Mouse (Mus musculus) layer of hippocampus, adult 18-20 months (tissue): ENCODE results near the gene Col4a2. TPM values are rescaled to one million over a fixed set of nuclear protein-coding genes. Genes with fewer than 3 reads are reported as not detected.

Source experiments
- DNase-seq, 2 experiments: peaks; one replicate each; pipeline ENCODE4 v3.0.0; 2022; ENCODE audit warnings: low spot score in 2 of 2
- total RNA-seq, 2 experiments: library from RNA; stranded (reverse); gene quantifications; 2 replicates each; pipeline ENCODE4 v1.2.3; 2021

Col4a2 gene
- total RNA-seq, 2 experiments from 2014 or later, result 39.6 to 42.9 TPM

- no peak for DNase-seq
Observed at GRCm38 (mm10) chr8:11323681-11324080, 11.1 kb downstream of the Col4a2 start.

- DNase-seq, result no peak
Observed at GRCm38 (mm10) chr8:11324801-11325395, 12.3 kb downstream of the Col4a2 start.

GRCm38 (mm10) chr8:11327298-11327697, 14.7 kb downstream of the Col4a2 start:
- no peak for DNase-seq

- DNase-seq, result no peak
Observed at GRCm38 (mm10) chr8:11327722-11328417, 15.3 kb downstream of the Col4a2 start.

GRCm38 (mm10) chr8:11331561-11331960, 19.0 kb downstream of the Col4a2 start:
- no peak for DNase-seq

GRCm38 (mm10) chr8:11333746-11334145, 21.1 kb downstream of the Col4a2 start:
- DNase-seq, result no peak

- no peak for DNase-seq
Observed at GRCm38 (mm10) chr8:11334493-11334892, 21.9 kb downstream of the Col4a2 start.

- no peak for DNase-seq
Observed at GRCm38 (mm10) chr8:11335238-11335637, 22.6 kb downstream of the Col4a2 start.

- no peak for DNase-seq
Observed at GRCm38 (mm10) chr8:11336346-11336745, 23.7 kb downstream of the Col4a2 start.

- no peak for DNase-seq
Observed at GRCm38 (mm10) chr8:11337642-11338041, 25.0 kb downstream of the Col4a2 start.

GRCm38 (mm10) chr8:11338507-11338906, 25.9 kb downstream of the Col4a2 start:
- no peak for DNase-seq

GRCm38 (mm10) chr8:11340310-11341110, 27.9 kb downstream of the Col4a2 start:
- DNase-seq, result no peak

- DNase-seq, result no peak
Observed at GRCm38 (mm10) chr8:11341111-11341566, 28.5 kb downstream of the Col4a2 start.

GRCm38 (mm10) chr8:11344459-11344858, 31.9 kb downstream of the Col4a2 start:
- DNase-seq, result no peak

- DNase-seq, result no peak
Observed at GRCm38 (mm10) chr8:11346225-11346624, 33.6 kb downstream of the Col4a2 start.

- DNase-seq, result no peak
Observed at GRCm38 (mm10) chr8:11347699-11348098, 35.1 kb downstream of the Col4a2 start.

- DNase-seq, result no peak
Observed at GRCm38 (mm10) chr8:11348622-11349021, 36.0 kb downstream of the Col4a2 start.

GRCm38 (mm10) chr8:11351355-11351754, 38.8 kb downstream of the Col4a2 start:
- no peak for DNase-seq

- DNase-seq, result peak in 1 of 2 experiments; percentile 40
Observed at GRCm38 (mm10) chr8:11352514-11352913, 39.9 kb downstream of the Col4a2 start.

- no peak for DNase-seq
Observed at GRCm38 (mm10) chr8:11354800-11355451, 42.3 kb downstream of the Col4a2 start.

- DNase-seq, result no peak
Observed at GRCm38 (mm10) chr8:11355900-11356299, 43.3 kb downstream of the Col4a2 start.
